Mouse (Mus musculus): ENCODE measurements around the gene Gm28036. TPM values are rescaled to one million over a fixed set of nuclear protein-coding genes. Genes with fewer than 3 reads are reported as not detected.
A peak's percentile ranks its signal among the peaks of the same experiment; 100 is the strongest.
"Not testable (repeated sequence)": the region's sequence is repeated elsewhere in the genome, so short reads cannot be mapped to it uniquely, and the experiment has no call there.

Gene Gm28036
- polyA plus RNA-seq, 1 experiment from 2014 or later: 4.0 TPM

DNA sequence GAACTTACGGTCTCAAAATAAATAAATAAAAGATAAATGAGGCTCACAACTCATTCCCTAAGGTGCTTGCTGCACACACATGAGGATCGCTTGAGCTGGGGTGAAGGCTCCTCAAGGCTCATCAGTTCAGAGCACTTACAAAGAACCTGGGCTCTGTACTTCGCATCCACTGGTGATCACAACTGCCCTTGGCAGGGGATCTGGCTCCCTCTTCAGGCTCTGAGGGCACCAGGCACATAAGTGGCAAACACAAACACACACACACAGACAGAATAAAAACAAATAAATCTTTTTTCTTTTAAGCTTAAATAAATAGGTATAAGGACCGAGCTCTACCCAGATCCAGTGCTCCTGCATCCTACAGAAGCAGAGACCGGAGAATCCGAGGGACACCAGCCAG is 8.8 kb upstream of the Gm28036 start:
- H3K9me3 ChIP-seq (replicated peaks): no peaks in the 10 kb centered on the region
- 79% methylated on average over 6 of the region's 6 CpGs for WGBS (ENCODE audit: insufficient replicate concordance)
- no peaks in the 10 kb centered on the region for H3K27me3 ChIP-seq
- H3K4me2 ChIP-seq: no peak overlapping the region
- H3K9ac ChIP-seq: no peak overlapping the region
- no peak for ATAC-seq (ENCODE audit: insufficient read depth)
- H3K4me3 ChIP-seq (replicated peaks): no peak overlapping the region
- no peak overlapping the region for H3K27ac ChIP-seq (replicated peaks)
- H3K4me1 ChIP-seq (replicated peaks): no peaks in the 10 kb centered on the region
- peaks cover 67% of the 10 kb centered on the region for H3K36me3 ChIP-seq (replicated peaks)

DNA sequence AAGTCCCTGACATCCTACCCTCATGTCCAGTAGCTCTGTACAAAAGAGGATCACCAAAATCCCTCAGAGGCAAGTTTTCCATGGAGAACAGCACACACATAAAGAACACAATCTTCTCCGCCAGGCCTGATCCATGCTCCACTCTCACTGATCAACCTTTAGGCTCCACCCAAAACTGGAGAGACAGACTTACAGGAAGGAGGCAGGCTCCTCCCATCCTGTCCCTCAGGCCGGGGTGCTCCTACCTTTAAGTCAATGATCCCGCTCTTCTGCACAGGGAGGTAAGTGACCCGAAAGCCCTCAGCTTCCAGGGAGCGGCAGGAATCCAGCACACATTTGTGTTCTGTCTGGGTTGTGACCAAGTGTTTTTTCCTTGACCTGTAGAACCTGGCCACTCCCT is 7.3 kb upstream of the Gm28036 start:
- H3K36me3 ChIP-seq (replicated peaks): peaks cover 59% of the 10 kb centered on the region

DNA sequence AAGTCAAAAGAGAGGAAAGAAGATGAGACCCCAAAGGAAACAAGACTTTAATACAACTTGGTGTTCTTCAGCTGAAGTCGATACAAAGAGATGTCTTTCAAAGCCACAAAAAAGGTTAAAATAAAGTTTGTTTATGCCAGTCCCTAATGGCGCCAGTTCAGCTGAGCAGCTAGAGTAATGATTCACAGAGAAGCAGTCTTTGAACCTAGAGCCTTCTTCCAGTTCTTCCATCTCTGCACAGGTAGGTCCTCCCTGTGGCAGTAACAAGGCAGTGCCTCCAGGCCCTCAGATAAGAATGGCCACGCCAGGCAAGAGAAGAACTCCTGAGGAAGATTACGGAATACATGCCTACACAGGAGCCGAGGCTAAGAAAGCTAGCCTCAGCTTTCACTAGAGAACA is 3.2 kb downstream of the Gm28036 start:
- H3K27me3 ChIP-seq: no peaks in the 10 kb centered on the region
- no peaks in the 10 kb centered on the region for H3K4me1 ChIP-seq (replicated peaks)
- H3K9ac ChIP-seq: no peak overlapping the region
- H3K4me2 ChIP-seq: no peak overlapping the region
- peaks cover 48% of the 10 kb centered on the region for H3K36me3 ChIP-seq (replicated peaks)
- no peak for ATAC-seq (ENCODE audit: insufficient read depth)
- no peak overlapping the region for H3K27ac ChIP-seq (replicated peaks)
- H3K9me3 ChIP-seq (replicated peaks): no peaks in the 10 kb centered on the region
- 77% methylated on average over 5 of the region's 5 CpGs for WGBS (ENCODE audit: insufficient replicate concordance)
- no peak overlapping the region for H3K4me3 ChIP-seq (replicated peaks)

More for the DNA sequence above, 7.3 kb upstream of the Gm28036 start:
- Histone ChIP-seq H3K4me1 (replicated peaks) (no peaks in the 10 kb centered on the region), H3K4me2 (no peak overlapping the region), H3K9me3 (replicated peaks) (no peaks in the 10 kb centered on the region), H3K9ac (no peak overlapping the region), H3K4me3 (replicated peaks) (no peak overlapping the region), H3K27me3 (no peaks in the 10 kb centered on the region), H3K27ac (replicated peaks) (no peak overlapping the region)
- no peak for ATAC-seq (ENCODE audit: insufficient read depth)
- 78% methylated on average over 5 of the region's 5 CpGs for WGBS (ENCODE audit: insufficient replicate concordance)

DNA sequence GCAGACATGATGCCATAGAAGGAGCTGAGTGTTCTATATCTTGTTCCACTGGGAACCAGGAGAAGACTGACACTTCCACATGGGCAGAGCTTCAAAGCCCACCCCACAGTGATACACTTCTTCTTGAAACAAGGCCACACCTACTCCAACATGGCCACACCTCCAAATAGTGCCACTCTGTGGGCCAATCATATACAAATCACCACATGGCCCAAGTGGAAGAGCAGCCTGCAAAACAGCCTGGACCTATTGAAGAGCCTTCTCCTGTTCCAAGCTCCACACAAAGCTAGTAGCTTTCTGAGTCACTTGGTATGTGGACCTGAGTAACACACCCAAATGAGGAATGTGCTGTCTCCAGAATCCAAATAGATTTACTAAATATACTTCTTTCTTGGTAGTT is 7.3 kb downstream of the Gm28036 start:
- Histone ChIP-seq H3K4me2 (no peak overlapping the region), H3K4me3 (replicated peaks) (no peak overlapping the region), H3K36me3 (replicated peaks) (peaks cover 14% of the 10 kb centered on the region), H3K9me3 (replicated peaks) (no peaks in the 10 kb centered on the region), H3K9ac (no peak overlapping the region), H3K27me3 (no peaks in the 10 kb centered on the region), H3K4me1 (replicated peaks) (no peaks in the 10 kb centered on the region), H3K27ac (replicated peaks) (no peak overlapping the region)
- ATAC-seq (ENCODE audit: insufficient read depth): no peak

DNA sequence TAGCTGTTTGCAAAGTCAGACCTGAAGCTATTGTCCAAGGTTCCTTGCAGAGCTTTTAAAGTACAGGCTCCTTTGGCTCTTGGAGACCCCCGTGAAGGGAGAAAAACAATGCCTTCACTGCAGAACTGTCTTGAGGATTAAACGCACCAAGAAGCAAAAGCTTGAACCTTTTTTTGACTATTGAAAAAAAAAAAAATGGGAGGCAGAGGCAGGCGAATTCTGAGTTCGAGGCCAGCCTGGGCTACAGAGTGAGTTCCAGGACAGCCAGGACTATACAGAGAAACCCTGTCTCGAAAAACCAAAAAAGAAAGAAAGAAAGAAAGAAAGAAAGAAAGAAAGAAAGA is 14.8 kb downstream of the Gm28036 start:
- not testable (repeated sequence) for ATAC-seq (ENCODE audit: insufficient read depth); H3K27me3 ChIP-seq; H3K9me3 ChIP-seq (replicated peaks); H3K36me3 ChIP-seq (replicated peaks)
- peaks cover 37% of the 10 kb centered on the region for H3K4me1 ChIP-seq (replicated peaks)
- 18% methylated on average over 5 of the region's 5 CpGs for WGBS (ENCODE audit: insufficient replicate concordance)
- H3K27ac ChIP-seq (replicated peaks): peak overlapping the region; percentile 90
- H3K4me2 ChIP-seq: peak overlapping the region; percentile 85
- peak overlapping the region; percentile 94 for H3K9ac ChIP-seq
- H3K4me3 ChIP-seq (replicated peaks): peak overlapping the region; percentile 91

DNA sequence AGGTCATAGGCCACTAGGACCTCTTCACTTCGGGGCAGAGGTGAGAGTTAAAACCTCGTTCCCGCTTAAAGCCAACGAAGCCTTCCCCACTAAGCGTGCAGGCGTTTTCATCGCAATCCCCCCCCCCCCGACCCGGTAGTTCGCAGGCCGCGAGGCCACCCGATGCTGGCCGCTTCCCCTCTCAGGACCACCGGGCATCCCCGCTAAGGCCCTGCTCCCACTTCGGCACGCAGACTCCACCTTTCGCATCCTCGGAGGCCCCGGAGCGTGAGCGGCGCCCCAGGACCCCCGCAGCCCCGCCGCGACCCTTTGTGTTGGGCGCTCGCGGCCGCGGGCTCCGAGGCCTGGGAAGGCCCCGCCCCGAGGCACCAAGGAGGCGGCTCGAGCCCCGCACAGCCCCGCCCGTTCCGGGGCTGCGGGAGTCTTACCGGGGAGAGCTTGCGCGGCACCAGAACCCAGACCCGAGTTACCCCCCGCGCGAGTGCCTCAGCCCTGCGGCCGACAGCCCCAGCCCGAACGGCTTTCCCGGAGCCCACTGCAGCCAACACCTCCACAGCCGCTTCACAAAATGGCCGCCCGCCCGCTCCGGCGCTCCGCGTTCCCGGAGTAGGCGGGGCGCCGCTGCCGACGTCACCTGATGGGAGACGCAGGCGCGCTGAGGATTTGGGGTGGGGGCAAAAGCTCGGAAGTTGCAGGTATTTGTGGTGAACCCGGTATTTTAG is 15.4 kb downstream of the Gm28036 start, which contains the start of the genes Cpne1 and Rbm12:
Cpne1 (minus strand) TSS at position 608 of the 722 bp plus-strand sequence.
Rbm12 (minus strand) TSS at position 621 of the 722 bp plus-strand sequence.
- WGBS (ENCODE audit: insufficient replicate concordance): 1% methylated on average over 74 of the region's 74 CpGs

DNA sequence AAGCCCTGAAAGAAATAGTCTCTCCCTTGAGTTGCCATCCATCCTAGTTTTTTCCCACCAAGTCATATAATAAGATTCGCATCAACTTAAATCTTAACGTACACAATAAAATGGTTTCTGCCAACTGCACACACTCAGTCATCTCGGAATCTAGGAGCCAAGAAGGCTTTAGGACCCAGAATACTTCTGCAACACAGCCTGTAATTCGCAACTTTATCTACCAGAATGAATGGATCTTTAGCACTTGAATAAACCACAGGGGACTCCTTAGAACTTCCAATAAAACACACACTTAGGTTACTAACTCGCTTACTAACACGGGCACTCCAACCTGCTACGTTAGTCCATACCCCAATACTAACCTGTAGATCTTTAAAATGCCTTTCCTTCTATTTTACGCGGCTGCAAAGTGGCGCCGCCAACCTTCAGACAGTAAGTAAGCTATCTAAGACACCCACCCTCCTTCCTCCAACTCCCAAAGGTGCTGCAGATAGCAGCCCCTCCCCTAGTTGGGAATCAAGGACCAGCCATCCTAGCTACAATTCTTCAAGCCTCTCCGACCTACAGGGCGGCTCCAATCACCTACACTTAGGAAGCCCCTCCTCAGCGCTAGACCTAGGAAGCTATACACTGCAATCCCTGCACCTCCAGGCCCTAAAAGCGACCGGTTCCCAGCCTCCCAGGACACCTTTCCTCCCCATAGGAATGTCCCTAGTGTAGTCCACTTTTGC is 16.1 kb downstream of the Gm28036 start:
- H3K9ac ChIP-seq: peak overlapping the region; percentile 94
- ATAC-seq (ENCODE audit: insufficient read depth): peak; percentile 66

More for the DNA sequence above, 15.4 kb downstream of the Gm28036 start, which contains the start of the genes Cpne1 and Rbm12:
- no peaks in the 10 kb centered on the region for H3K27me3 ChIP-seq
- peaks cover 8% of the 10 kb centered on the region; the same call in 1 of the 2 replicates for H3K36me3 ChIP-seq (replicated peaks)
- ATAC-seq (ENCODE audit: insufficient read depth): peak; percentile 92
- peaks cover 40% of the 10 kb centered on the region for H3K4me1 ChIP-seq (replicated peaks)
- H3K27ac ChIP-seq (replicated peaks): peak within 1 kb of the TSS; percentile 90
- H3K4me3 ChIP-seq (replicated peaks): peak within 1 kb of the TSS; percentile 91
- H3K9ac ChIP-seq: peak within 1 kb of the TSS; percentile 94
- H3K9me3 ChIP-seq (replicated peaks): no peaks in the 10 kb centered on the region
- H3K4me2 ChIP-seq: peak within 1 kb of the TSS; percentile 85

DNA sequence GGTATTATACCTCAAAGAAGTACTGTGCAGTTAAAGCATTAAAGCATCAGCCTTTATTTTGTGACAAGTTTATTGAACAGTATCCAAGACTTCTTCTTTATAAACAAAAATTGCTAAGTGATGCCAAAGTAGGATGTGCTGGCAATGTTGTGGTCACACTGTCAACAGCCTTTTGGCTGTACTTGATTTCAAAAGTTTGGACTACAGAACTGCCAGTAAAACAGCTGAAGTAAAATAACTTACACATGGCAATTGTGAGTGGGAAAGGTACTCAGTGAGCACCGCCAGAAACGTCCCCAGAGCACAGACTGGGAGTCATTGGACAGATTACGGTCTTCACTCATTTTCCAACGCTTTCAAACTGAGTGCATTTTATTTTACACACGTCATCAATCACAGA is 35.0 kb downstream of the Gm28036 start:
- Histone ChIP-seq H3K9ac (no peak overlapping the region), H3K27ac (replicated peaks) (no peak overlapping the region), H3K4me2 (no peak overlapping the region), H3K9me3 (replicated peaks) (no peaks in the 10 kb centered on the region), H3K27me3 (no peaks in the 10 kb centered on the region), H3K4me3 (replicated peaks) (no peak overlapping the region), H3K4me1 (replicated peaks) (no peaks in the 10 kb centered on the region; the same call in 1 of the 2 replicates), H3K36me3 (replicated peaks) (peaks cover 39% of the 10 kb centered on the region)
- ATAC-seq (ENCODE audit: insufficient read depth): no peak
- 76% methylated on average over 5 of the region's 5 CpGs for WGBS (ENCODE audit: insufficient replicate concordance)

More for the DNA sequence above, 16.1 kb downstream of the Gm28036 start:
- H3K4me1 ChIP-seq (replicated peaks): peaks cover 45% of the 10 kb centered on the region
- peak overlapping the region; percentile 91 for H3K4me3 ChIP-seq (replicated peaks)
- WGBS (ENCODE audit: insufficient replicate concordance): under 1% methylated on average over 16 of the region's 16 CpGs
- peak overlapping the region; percentile 85 for H3K4me2 ChIP-seq
- peaks cover 14% of the 10 kb centered on the region for H3K36me3 ChIP-seq (replicated peaks)
- peak overlapping the region; percentile 90 for H3K27ac ChIP-seq (replicated peaks)
- no peaks in the 10 kb centered on the region for H3K9me3 ChIP-seq (replicated peaks)
- H3K27me3 ChIP-seq: no peaks in the 10 kb centered on the region

DNA sequence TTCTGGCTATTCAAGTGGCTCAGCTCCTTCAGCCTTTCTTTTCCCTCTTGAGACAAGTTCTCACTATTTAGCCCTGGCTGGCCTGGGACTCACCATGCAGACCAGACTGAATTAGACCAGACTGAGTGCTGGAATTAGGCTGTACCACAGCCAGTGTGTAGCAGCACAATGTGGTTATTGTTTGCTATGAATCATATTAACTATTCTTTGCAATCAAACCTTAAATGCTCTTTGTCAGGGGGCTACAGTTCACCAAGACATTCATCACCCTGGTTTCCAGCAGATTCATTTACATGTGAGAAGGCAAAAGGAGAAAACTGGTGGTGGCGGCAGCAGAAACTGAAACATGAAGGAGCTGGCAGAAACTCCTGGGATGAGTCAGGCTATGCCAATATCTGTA is 37.1 kb downstream of the Gm28036 start:
- Histone ChIP-seq H3K4me1 (replicated peaks) (no peaks in the 10 kb centered on the region; the same call in 1 of the 2 replicates), H3K4me2 (no peak overlapping the region), H3K9ac (no peak overlapping the region), H3K4me3 (replicated peaks) (no peak overlapping the region), H3K27ac (replicated peaks) (no peak overlapping the region), H3K27me3 (no peaks in the 10 kb centered on the region), H3K36me3 (replicated peaks) (peaks cover 18% of the 10 kb centered on the region), H3K9me3 (replicated peaks) (no peaks in the 10 kb centered on the region)
- no peak for ATAC-seq (ENCODE audit: insufficient read depth)
- WGBS (ENCODE audit: insufficient replicate concordance): 93% methylated on average over 1 of the region's 1 CpGs

DNA sequence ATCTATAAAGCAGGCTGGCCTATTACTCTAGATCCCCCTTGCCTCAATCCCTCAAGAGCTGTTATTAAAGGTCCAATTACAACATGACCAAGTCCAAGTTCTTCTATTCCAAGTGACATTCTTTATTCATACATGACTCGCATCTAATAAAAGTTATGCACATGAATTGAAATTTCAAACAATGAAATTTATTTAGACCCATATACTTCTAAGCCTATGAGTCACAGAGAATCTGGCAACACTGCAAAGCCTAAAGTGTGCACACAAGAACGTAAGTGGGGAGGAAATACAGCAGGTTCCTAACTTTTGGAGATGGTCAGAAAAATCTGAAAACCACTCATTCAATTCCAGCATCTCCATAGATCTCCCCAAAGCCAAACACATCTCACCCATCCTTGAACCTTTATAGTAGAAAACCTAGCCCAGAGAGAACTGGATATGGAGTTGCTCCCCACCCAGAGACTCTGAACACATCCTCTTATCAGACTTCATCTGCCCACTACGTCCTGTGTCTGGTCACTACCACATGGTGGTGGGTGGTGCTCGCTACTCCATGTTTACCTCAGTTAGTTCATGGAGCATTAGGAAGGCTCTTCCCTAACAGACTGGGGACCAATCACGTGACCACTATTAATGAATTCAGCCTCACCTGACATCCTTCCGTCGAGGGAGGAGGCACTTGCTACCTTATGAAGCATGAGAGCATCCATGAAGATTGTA is 39.3 kb downstream of the Gm28036 start:
- Histone ChIP-seq H3K27me3 (no peaks in the 10 kb centered on the region), H3K4me2 (no peak overlapping the region), H3K27ac (replicated peaks) (no peak overlapping the region), H3K9me3 (replicated peaks) (no peaks in the 10 kb centered on the region), H3K36me3 (replicated peaks) (peaks cover 11% of the 10 kb centered on the region; the same call in 1 of the 2 replicates), H3K4me1 (replicated peaks) (peaks cover 3% of the 10 kb centered on the region), H3K4me3 (replicated peaks) (no peak overlapping the region), H3K9ac (no peak overlapping the region)
- no peak for ATAC-seq (ENCODE audit: insufficient read depth)
- 61% methylated on average over 7 of the region's 7 CpGs for WGBS (ENCODE audit: insufficient replicate concordance)

DNA sequence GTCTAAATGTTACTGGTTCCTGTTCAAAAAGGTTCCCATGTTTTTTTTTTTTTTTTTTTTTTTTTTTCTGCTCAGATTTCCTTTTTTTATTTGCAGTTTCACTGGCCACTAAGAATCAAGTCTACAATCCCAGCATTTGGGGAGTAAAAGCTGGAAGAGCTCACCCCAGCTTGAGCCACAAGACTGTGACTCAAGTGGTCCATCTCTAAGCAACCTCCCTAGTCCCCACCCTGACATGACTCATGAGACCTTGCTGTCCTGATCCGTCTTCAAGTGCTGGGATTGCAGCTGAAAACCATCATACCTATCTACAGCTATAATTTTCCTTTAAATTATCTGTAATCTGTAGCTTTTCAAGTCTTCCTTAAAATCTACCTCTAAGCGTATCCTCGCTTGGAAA is 42.4 kb downstream of the Gm28036 start:
- no peak overlapping the region for H3K27ac ChIP-seq (replicated peaks)
- ATAC-seq (ENCODE audit: insufficient read depth): no peak
- no peaks in the 10 kb centered on the region for H3K36me3 ChIP-seq (replicated peaks)
- 70% methylated on average over 3 of the region's 3 CpGs for WGBS (ENCODE audit: insufficient replicate concordance)
- no peaks in the 10 kb centered on the region for H3K9me3 ChIP-seq (replicated peaks)
- H3K4me1 ChIP-seq (replicated peaks): peaks cover 3% of the 10 kb centered on the region
- H3K27me3 ChIP-seq: no peaks in the 10 kb centered on the region
- H3K4me3 ChIP-seq (replicated peaks): no peak overlapping the region
- H3K4me2 ChIP-seq: no peak overlapping the region
- no peak overlapping the region for H3K9ac ChIP-seq

Measured in liver, embryonic 15.5 days (tissue).